Mouse (Mus musculus) CH12.LX (cell line): ENCODE data around the gene Zfp239. TPM values are rescaled to one million over a fixed set of nuclear protein-coding genes. Genes with fewer than 3 reads are reported as not detected.

Source experiments
- DNase-seq: peaks from one replicate; pipeline ENCODE4 v3.0.0-alpha.2; 2013; ENCODE audit errors: extremely low read depth
- H3K27ac ChIP-seq: 2 replicates; pipeline ENCODE4 v1.5.1; 2012; ENCODE audit warnings: low read depth, mild to moderate bottlenecking, control low read depth, moderate library complexity; ENCODE audit not compliant: insufficient read depth
- H3K27me3 ChIP-seq: replicated peaks from 2 replicates; pipeline ENCODE3; 2012; ENCODE audit warnings: inconsistent platforms
- H3K36me3 ChIP-seq, 2 experiments: replicated peaks in 1 of 2; 2 replicates each; pipeline versions ENCODE3 to v1.6.1; 2012; ENCODE audit warnings: inconsistent platforms in 1 of 2, low read length in 1 of 2, mild to moderate bottlenecking in 1 of 2, mixed read lengths in 1 of 2, moderate library complexity in 1 of 2; ENCODE audit not compliant: control insufficient read depth in 1 of 2, insufficient read depth in 1 of 2
- H3K4me1 ChIP-seq, 2 experiments: 2 replicates each; pipeline ENCODE4 v1.6.1; 2012; ENCODE audit warnings: inconsistent platforms in 1 of 2, moderate library complexity in 1 of 2; ENCODE audit not compliant: insufficient read depth in 2 of 2, control insufficient read depth in 1 of 2
- H3K4me2 ChIP-seq: 2 replicates; pipeline ENCODE4 v1.6.1; 2012; ENCODE audit warnings: low read depth, mild to moderate bottlenecking, control low read depth; ENCODE audit not compliant: poor library complexity, insufficient read depth, severe bottlenecking
- H3K4me3 ChIP-seq, 3 experiments: fragments of 150-350 bp in 1 of 3; sonication (generic) in 1 of 3; replicated peaks in 1 of 3; 2 replicates each; pipeline versions ENCODE3 to v1.5.1; 2011 to 2012; ENCODE audit warnings: low read depth in 2 of 3, low read length in 2 of 3, mild to moderate bottlenecking in 2 of 3, moderate library complexity in 2 of 3, control low read depth in 1 of 3, improper control_type of control experiment in 1 of 3, inconsistent platforms in 1 of 3, mixed read lengths in 1 of 3; ENCODE audit not compliant: poor library complexity in 1 of 3
- H3K79me2 ChIP-seq: replicated peaks from 2 replicates; pipeline ENCODE4 v1.6.1; 2012; ENCODE audit warnings: mild to moderate bottlenecking, moderate library complexity; ENCODE audit not compliant: control insufficient read depth, poor library complexity, insufficient read depth, severe bottlenecking; ENCODE audit errors: extremely low read depth
- H3K9ac ChIP-seq: 2 replicates; pipeline ENCODE4 v1.6.1; 2012; ENCODE audit warnings: low read depth, mild to moderate bottlenecking, control low read depth, moderate library complexity; ENCODE audit not compliant: insufficient read depth
- H3K9me3 ChIP-seq: replicated peaks from 2 replicates; pipeline ENCODE3; 2012; ENCODE audit warnings: low read length, inconsistent platforms, mixed read lengths
- BHLHE40 ChIP-seq: IDR thresholded peaks from 2 replicates; pipeline ENCODE4 v1.6.1; 2011; ENCODE audit warnings: mild to moderate bottlenecking, low read depth, low read length, improper control_type of control experiment
- CHD1 ChIP-seq: IDR thresholded peaks from 2 replicates; pipeline ENCODE4 v1.6.1; 2012; ENCODE audit warnings: low read depth, low read length, improper control_type of control experiment, inconsistent platforms
- CTCF ChIP-seq, 2 experiments: IDR thresholded peaks in 1 of 2; conservative IDR thresholded peaks in 1 of 2; 2 replicates each; pipeline ENCODE4 v1.5.1; 2011 to 2012; ENCODE audit warnings: low read depth in 2 of 2, low read length in 2 of 2, improper control_type of control experiment in 1 of 2, inconsistent platforms in 1 of 2, mild to moderate bottlenecking in 1 of 2, moderate library complexity in 1 of 2
- EP300 ChIP-seq: IDR thresholded peaks from 2 replicates; pipeline ENCODE4 v1.6.1; 2011; ENCODE audit warnings: low read length, improper control_type of control experiment
- ETS1 ChIP-seq: conservative IDR thresholded peaks from 2 replicates; pipeline ENCODE4 v1.6.1; 2012; ENCODE audit warnings: low read depth, mild to moderate bottlenecking, inconsistent platforms, low read length, improper control_type of control experiment, moderate library complexity
- HCFC1 ChIP-seq: IDR thresholded peaks from 2 replicates; pipeline ENCODE4 v1.6.1; 2012; ENCODE audit warnings: low read depth, mild to moderate bottlenecking, inconsistent platforms, low read length, improper control_type of control experiment
- IRF4 ChIP-seq: IDR thresholded peaks from 2 replicates; pipeline ENCODE4 v1.6.1; 2014; ENCODE audit warnings: low read depth, mild to moderate bottlenecking, inconsistent platforms, low read length, improper control_type of control experiment
- JUN ChIP-seq: IDR thresholded peaks from 2 replicates; pipeline ENCODE4 v1.6.1; 2011; ENCODE audit warnings: low read depth, mild to moderate bottlenecking, low read length, improper control_type of control experiment, moderate library complexity; ENCODE audit not compliant: insufficient read depth
- JUND ChIP-seq: conservative IDR thresholded peaks from 2 replicates; pipeline ENCODE4 v1.6.1; 2011; ENCODE audit warnings: low read depth, low read length, improper control_type of control experiment
- MAFK ChIP-seq: IDR thresholded peaks from 2 replicates; pipeline ENCODE4 v1.6.1; 2011; ENCODE audit warnings: low read length, improper control_type of control experiment; ENCODE audit not compliant: insufficient replicate concordance
- MAX ChIP-seq: IDR thresholded peaks from 2 replicates; pipeline ENCODE4 v1.6.1; 2011; ENCODE audit warnings: low read length, improper control_type of control experiment
- PAX5 ChIP-seq: IDR thresholded peaks from 2 replicates; pipeline ENCODE4 v1.6.1; 2012; ENCODE audit warnings: low read length, inconsistent platforms, mixed read lengths
- RAD21 ChIP-seq: IDR thresholded peaks from 2 replicates; pipeline ENCODE4 v1.6.1; 2011; ENCODE audit warnings: low read depth, mild to moderate bottlenecking, low read length, improper control_type of control experiment, moderate library complexity
- RCOR1 ChIP-seq: conservative IDR thresholded peaks from 2 replicates; pipeline ENCODE4 v1.6.1; 2012; ENCODE audit warnings: low read depth, mild to moderate bottlenecking, inconsistent platforms, low read length, improper control_type of control experiment
- SIN3A ChIP-seq: IDR thresholded peaks from 2 replicates; pipeline ENCODE4 v1.6.1; 2012; ENCODE audit warnings: low read length, improper control_type of control experiment, inconsistent platforms
- TCF12 ChIP-seq: IDR thresholded peaks from 2 replicates; pipeline ENCODE4 v1.6.1; 2014; ENCODE audit warnings: low read depth, mild to moderate bottlenecking, inconsistent platforms, low read length, improper control_type of control experiment
- USF1 ChIP-seq: IDR thresholded peaks from 2 replicates; pipeline ENCODE4 v1.6.1; 2014; ENCODE audit warnings: low read depth, mild to moderate bottlenecking, inconsistent platforms, low read length, improper control_type of control experiment
- ZNF384 ChIP-seq: IDR thresholded peaks from 2 replicates; pipeline ENCODE4 v1.6.1; 2012; ENCODE audit warnings: low read depth, low read length, improper control_type of control experiment, inconsistent platforms
- dilution Hi-C: fragments of 300-500 bp; cut with MboI; formaldehyde crosslinking; loops from 2 replicates; pipeline ENCODE4 v1.14.3; 2020; ENCODE audit warnings: low sequenced_read_pairs; ENCODE audit not compliant: extremely low pct_unique_long_range_greater_than_20kb, extremely low pct_ligation_motif_present
- in situ Hi-C: fragments of 300-500 bp; cut with MboI; formaldehyde crosslinking; loops from 3 replicates; pipeline ENCODE4 v1.14.3; 2019; ENCODE audit warnings: low sequenced_read_pairs, low pct_ligation_motif_present, low pct_unique_long_range_greater_than_20kb, mixed read lengths
- polyA plus RNA-seq: library from polyadenylated mRNA; unstranded; fragments of >175 nt; gene quantifications from 2 replicates; pipeline ENCODE4 v1.2.1, GENCODE M21; 2012; ENCODE audit warnings: low read depth; ENCODE audit not compliant: insufficient read length
- total RNA-seq, 2 experiments: library from RNA; depleted of rRNA; stranded (reverse); fragments of 300-350 nt in 1 of 2; fragments of >200 nt in 1 of 2; gene quantifications; 2 replicates each; pipeline ENCODE4 v1.2.3; 2012 to 2014

Gene Zfp239
- total and polyA plus RNA-seq, 3 experiments, result 13.1 to 19.6 (median 16.6) TPM

GRCm38 (mm10) chr6:117847772-117848171 lies 14.1 kb upstream of the Zfp239 start:
- Histone ChIP-seq H3K9me3 (no peaks in the 10 kb centered on the region), H3K9ac (no peak overlapping the region), H3K4me1 (peaks cover 0 to 13% of the 10 kb centered on the region in 2 experiments; a peak in 2 of 4 replicates), H3K79me2 (no peaks in the 10 kb centered on the region), H3K4me3 (no peak overlapping the region), H3K36me3 (peaks cover 12 to 33% of the 10 kb centered on the region in 2 experiments), H3K27me3 (no peaks in the 10 kb centered on the region), H3K27ac (no peak overlapping the region), H3K4me2 (no peak overlapping the region)
- dilution Hi-C loops, result no loop called here
- in situ Hi-C loops, result no loop called here
- TF ChIP-seq HCFC1 (no peak), CTCF (conservative IDR thresholded peaks at IDR 0.05 in 1 of 2, IDR thresholded peaks at IDR 0.05 in 1 of 2; ENCODE audit: low read depth in 2 of 2, low read length in 2 of 2) (0 out of 4 replicates have a peak, but pooled peaks of 1 of the 2 experiments have one; percentile 16), ZNF384 (peak; percentile 40; the same call in 1 of the 2 replicates)
- no peak for DNase-seq

GRCm38 (mm10) chr6:117848577-117848976 lies 13.3 kb upstream of the Zfp239 start:
- TF ChIP-seq MAX, result no peak
- peak; percentile 50; the same call in 1 of the 2 replicates for TF ChIP-seq MAFK
- TF ChIP-seq JUN, result peak; percentile 20; the same call in 1 of the 2 replicates
- TF ChIP-seq ETS1, result peak; percentile 87
- no peak for TF ChIP-seq RCOR1
- peak; percentile 77; the same call in 1 of the 2 replicates for TF ChIP-seq TCF12
- no peak for TF ChIP-seq RAD21
- peak; percentile 14; the same call in 1 of the 2 replicates for TF ChIP-seq SIN3A
- 0 out of 2 replicates have a peak, but pooled peaks have one; percentile 31 for TF ChIP-seq JUND
- peak; percentile 83 for TF ChIP-seq EP300
- TF ChIP-seq CTCF (conservative IDR thresholded peaks at IDR 0.05 in 1 of 2, IDR thresholded peaks at IDR 0.05 in 1 of 2; ENCODE audit: low read depth in 2 of 2, low read length in 2 of 2), result no peak
- peak; percentile 65 for TF ChIP-seq BHLHE40
- TF ChIP-seq PAX5, result no peak
- TF ChIP-seq CHD1, result no peak
- TF ChIP-seq USF1, result no peak
- 0 out of 2 replicates have a peak, but pooled peaks have one; percentile 32 for TF ChIP-seq IRF4
- H3K27ac ChIP-seq, result no peak overlapping the region
- H3K27me3 ChIP-seq, result no peaks in the 10 kb centered on the region
- H3K4me2 ChIP-seq, result no peak overlapping the region
- peak; percentile 45 for DNase-seq
- no peak overlapping the region for H3K4me3 ChIP-seq
- no peaks in the 10 kb centered on the region for H3K9me3 ChIP-seq
- in situ Hi-C loops, result no loop called here
- no peak overlapping the region for H3K9ac ChIP-seq
- peaks cover 0 to 13% of the 10 kb centered on the region in 2 experiments; a peak in 2 of 4 replicates for H3K4me1 ChIP-seq
- H3K36me3 ChIP-seq, result peaks cover 8 to 28% of the 10 kb centered on the region in 2 experiments
- no peaks in the 10 kb centered on the region for H3K79me2 ChIP-seq
- dilution Hi-C loops, result no loop called here
